ENCODE assay signal across 12 mouse cellular contexts in the genomic region with DNA sequence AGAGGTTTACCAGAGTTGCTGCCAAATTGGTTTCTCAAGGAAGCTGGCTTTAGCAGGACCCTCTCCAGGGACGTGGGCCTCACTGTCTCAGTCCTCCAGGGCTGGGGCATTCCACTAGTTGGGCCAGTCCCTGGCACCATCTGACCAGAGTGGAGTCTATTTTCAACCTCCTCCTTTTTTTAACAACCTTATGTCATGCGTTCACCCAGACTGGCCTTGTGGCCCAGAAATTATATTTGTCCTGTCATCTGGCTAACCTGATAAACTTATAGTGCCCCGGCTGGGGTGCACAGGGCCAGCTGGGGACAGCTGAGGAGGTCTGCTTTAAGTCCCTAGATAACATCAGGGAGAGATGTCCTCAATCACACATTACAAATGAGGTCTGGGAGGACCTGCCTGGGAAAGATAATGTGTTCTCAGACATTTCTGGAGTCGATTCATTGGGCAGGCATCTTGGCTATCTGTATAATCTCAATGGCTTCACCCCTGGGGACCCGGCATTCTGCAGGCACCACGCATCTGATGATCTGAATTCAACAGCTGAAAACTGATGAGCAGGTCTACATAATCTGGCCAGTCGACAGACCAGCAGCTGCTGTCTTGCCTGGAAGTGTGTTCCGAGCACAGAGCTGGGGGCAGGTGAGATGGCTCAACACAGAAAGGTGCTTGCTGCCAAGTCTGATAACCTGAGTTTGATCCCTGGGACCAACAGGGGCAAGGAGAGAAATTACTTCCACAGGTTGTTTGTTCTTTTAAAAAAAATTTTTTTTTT.
DNase-seq lines count a peak whose midpoint lies in the region; ATAC-seq lines count a peak whose summit lies in the region.
"Had no signal": no experiment of that assay in that cellular context is flagged by ENCODE, and none has a peak within 500 bp of the region (broad histone marks: within the 10 kb centered on the region; RNA-seq: fewer than 3 reads in every experiment).

No protein-coding gene starts in this region.

- ATAC-seq in limb, embryonic 12.5 days (ENCODE audit: insufficient number of reproducible peaks, insufficient read depth, low FRiP score, low TSS enrichment, low read depth): no peak
- no peak for ATAC-seq in monocyte, adult 5-6 weeks (replicated peaks; ENCODE audit: insufficient number of reproducible peaks, low FRiP score, low TSS enrichment, poor library complexity, severe bottlenecking)
- ATAC-seq: inflammation-experienced regulatory T-cells, adult 6 months had no signal

- intact Hi-C loops in gastrocnemius, postnatal 36 days (cut with DNase I): loop anchor here (2.0 kb wide), 1 partner anchor 14 kb away; no protein-coding TSS in a partner anchor
- intact Hi-C loops in left cerebral cortex, postnatal 25 days (cut with DNase I): no loop called here

- H3K9me3 ChIP-seq in embryonic facial prominence, embryonic 10.5 days: no peaks in the 10 kb centered on the region
- no peaks in the 10 kb centered on the region for H3K9me3 ChIP-seq in heart, embryonic 10.5 days
- no peaks in the 10 kb centered on the region for H3K9me3 ChIP-seq in limb, embryonic 12.5 days
- H3K9me3 ChIP-seq: liver, embryonic 15.5 days had no signal

- no peaks in the 10 kb centered on the region for H3K36me3 ChIP-seq in embryonic facial prominence, embryonic 10.5 days (replicated peaks)
- H3K36me3 ChIP-seq in heart, embryonic 10.5 days: no peaks in the 10 kb centered on the region
- no peaks in the 10 kb centered on the region for H3K36me3 ChIP-seq in limb, embryonic 12.5 days
- H3K36me3 ChIP-seq: liver, embryonic 15.5 days had no signal

- 75% methylated on average over 8 of the region's 8 CpGs for WGBS in embryonic facial prominence, embryonic 10.5 days
- WGBS in heart, embryonic 10.5 days: 25% methylated on average over 8 of the region's 8 CpGs
- WGBS in limb, embryonic 12.5 days: 61% methylated on average over 8 of the region's 8 CpGs

- H3K9ac ChIP-seq in limb, embryonic 12.5 days (replicated peaks): no peak overlapping the region
- H3K9ac ChIP-seq: liver, embryonic 15.5 days had no signal

- peaks cover 13% of the 10 kb centered on the region for H3K4me1 ChIP-seq in embryonic facial prominence, embryonic 10.5 days
- peaks cover 14% of the 10 kb centered on the region for H3K4me1 ChIP-seq in heart, embryonic 10.5 days
- peaks cover 10% of the 10 kb centered on the region; the same call in 1 of the 2 replicates for H3K4me1 ChIP-seq in limb, embryonic 12.5 days (replicated peaks)
- H3K4me1 ChIP-seq: liver, embryonic 15.5 days had no signal

- peaks cover 22% of the 10 kb centered on the region for H3K27me3 ChIP-seq in embryonic facial prominence, embryonic 10.5 days (replicated peaks; ENCODE audit: low read depth, poor library complexity, severe bottlenecking)
- H3K27me3 ChIP-seq in heart, embryonic 10.5 days (ENCODE audit: insufficient read depth, poor library complexity, severe bottlenecking): 0 out of 2 replicates have a peak, but pooled peaks cover 7% of the 10 kb centered on the region
- H3K27me3 ChIP-seq in limb, embryonic 12.5 days: no peaks in the 10 kb centered on the region
- H3K27me3 ChIP-seq: liver, embryonic 15.5 days had no signal

- DNase-seq in gastrocnemius, adult 18-20 months (ENCODE audit: low spot score): peak; percentile 63
- no peak for DNase-seq in gastrocnemius, postnatal 36 days
- no peak for DNase-seq in embryonic facial prominence, embryonic 10.5 days (ENCODE audit: low spot score)
- no peak for DNase-seq in heart, embryonic 10.5 days (ENCODE audit: low spot score)
- DNase-seq in left cerebral cortex, postnatal 25 days (ENCODE audit: low spot score in 2 of 2): no peak
- no peak for DNase-seq in right cerebral cortex, postnatal 4 days
- DNase-seq: cerebellum, adult 11-12 months; right cerebral cortex, adult 18-20 months had no signal

- H3K4me2 ChIP-seq in limb, embryonic 12.5 days: no peak overlapping the region
- H3K4me2 ChIP-seq: liver, embryonic 15.5 days had no signal

- 0 out of 2 replicates have a peak overlapping the region, but pooled peaks have one; percentile 30 for H3K27ac ChIP-seq in embryonic facial prominence, embryonic 10.5 days (replicated peaks)
- peak overlapping the region; percentile 64; the same call in 1 of the 2 replicates for H3K27ac ChIP-seq in heart, embryonic 10.5 days
- H3K27ac ChIP-seq in limb, embryonic 12.5 days: peak overlapping the region; percentile 32; the same call in 1 of the 2 replicates
- H3K27ac ChIP-seq: liver, embryonic 15.5 days had no signal

- no peak overlapping the region for H3K4me3 ChIP-seq in embryonic facial prominence, embryonic 10.5 days
- no peak overlapping the region for H3K4me3 ChIP-seq in heart, embryonic 10.5 days
- H3K4me3 ChIP-seq in limb, embryonic 12.5 days (replicated peaks): no peak overlapping the region
- H3K4me3 ChIP-seq: liver, embryonic 15.5 days had no signal
